Mouse (Mus musculus) cortical plate, adult 2 months (tissue): ENCODE results near the gene Disc1.

ENCODE experiments used
- CTCF ChIP-seq: fragments of 200-500 bp; IDR thresholded peaks from 2 replicates; pipeline ENCODE4 v1.5.1; 2011; ENCODE audit warnings: mild to moderate bottlenecking, control low read depth, low read length; ENCODE audit not compliant: insufficient read depth; ENCODE audit errors: extremely low read depth
- POLR2A ChIP-seq: fragments of 200-500 bp; IDR thresholded peaks from 2 replicates; pipeline ENCODE4 v1.6.1; 2011; ENCODE audit warnings: mild to moderate bottlenecking, low read length, control low read depth; ENCODE audit not compliant: insufficient read depth; ENCODE audit errors: extremely low read depth

GRCm38 (mm10) chr8:125285391-125285790 lies 231.4 kb downstream of the Disc1 start:
- TF ChIP-seq CTCF (no peak), POLR2A (no peak)
